Mouse (Mus musculus) cerebellum, adult 2 months (tissue): ENCODE measurements around the gene Btnl6.

ENCODE experiments used
- CTCF ChIP-seq: fragments of 200-500 bp; IDR thresholded peaks from 2 replicates; pipeline ENCODE4 v1.5.1; 2011; ENCODE audit warnings: low read depth, mild to moderate bottlenecking, control low read depth, low read length, moderate library complexity, borderline replicate concordance; ENCODE audit not compliant: insufficient read depth
- POLR2A ChIP-seq: fragments of 200-500 bp; IDR thresholded peaks from 2 replicates; pipeline ENCODE4 v1.6.1; 2011; ENCODE audit warnings: low read length, control low read depth, borderline replicate concordance; ENCODE audit not compliant: insufficient read depth

- TF ChIP-seq CTCF (no peak), POLR2A (no peak)
Measured at GRCm38 (mm10) chr17:34547601-34548000, 30.4 kb upstream of the Btnl6 start.
